Mouse (Mus musculus) kidney, embryonic 16.5 days (tissue): ENCODE measurements around the gene Rwdd3. TPM values are rescaled to one million over a fixed set of nuclear protein-coding genes. Genes with fewer than 3 reads are reported as not detected.

Source experiments
- polyA plus RNA-seq: library from polyadenylated mRNA; unstranded; fragments of >200 nt; fragmentation: Nextera tagmentation; extraction: Ambion mirVana; gene quantifications from 2 replicates; pipeline ENCODE4 v1.2.1, GENCODE M21; 2015

Rwdd3 gene
- polyA plus RNA-seq, 1 experiment from 2014 or later: 5.4 TPM

Other genes starting within 250 kb of the Rwdd3 start
- gene Tmem56, start 111.4 kb upstream of the Rwdd3 start, polyA plus RNA-seq: 1.5 and 1.6 TPM in 2 replicates
- 42.0 and 43.5 TPM in 2 replicates for gene Alg14, start 120.1 kb upstream of the Rwdd3 start, polyA plus RNA-seq